Mouse (Mus musculus): ENCODE measurements around the gene Nell1.
A peak's percentile ranks its signal among the peaks of the same experiment; 100 is the strongest.
"Not testable (repeated sequence)": the region's sequence is repeated elsewhere in the genome, so short reads cannot be mapped to it uniquely, and the experiment has no call there.

Nell1 gene

DNA sequence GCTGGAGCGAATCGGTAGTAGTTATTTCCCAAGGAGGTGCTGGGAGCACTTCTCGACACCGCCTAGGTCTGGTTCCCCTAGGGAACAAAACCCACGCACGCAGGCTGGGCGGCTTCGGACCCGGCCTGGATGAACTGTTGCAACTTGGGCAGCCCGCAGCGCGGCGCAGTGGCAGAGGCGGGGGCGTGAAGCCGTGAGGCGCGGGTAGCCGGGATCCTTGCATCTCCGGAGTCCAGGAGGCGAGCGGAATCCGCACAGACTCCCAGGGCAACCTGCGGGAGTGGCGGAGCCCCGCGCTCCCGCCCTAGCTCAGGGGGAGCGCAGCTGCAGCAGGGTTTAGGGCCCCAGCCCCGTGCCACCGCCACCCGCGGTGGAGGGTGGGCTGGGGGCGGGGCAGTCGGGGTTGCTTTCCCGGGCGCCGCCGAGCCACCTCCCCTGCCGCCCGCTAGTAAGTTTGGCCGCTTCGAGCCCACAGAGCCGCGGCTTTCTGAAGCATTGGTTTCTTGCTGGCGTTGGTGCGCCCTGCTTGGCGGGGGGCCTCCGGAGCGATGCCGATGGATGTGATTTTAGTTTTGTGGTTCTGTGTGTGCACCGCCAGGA, at the start of gene Nell1:
Gene Nell1 (plus strand): TSS at position 24 of the 600 bp plus-strand sequence.
- DNase-seq = no peak

DNA sequence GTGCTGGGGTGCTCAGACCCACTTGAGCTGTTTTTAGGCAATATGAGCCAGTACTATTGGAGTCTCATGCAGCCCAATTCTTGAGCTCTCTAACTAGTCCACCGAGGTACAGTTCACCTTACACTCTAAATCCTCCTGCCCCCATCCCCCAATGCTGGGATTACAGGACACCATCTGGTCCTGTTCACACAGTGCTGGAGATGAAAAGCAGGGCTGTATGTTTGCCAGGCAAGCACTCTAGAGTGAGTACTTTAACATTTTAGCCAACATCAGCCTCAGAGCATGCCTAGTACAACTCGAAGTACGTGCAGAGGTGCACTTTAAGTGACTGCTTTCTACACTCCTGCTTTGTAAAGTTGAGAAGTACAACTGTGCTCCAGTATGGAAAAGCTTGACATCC, 46.1 kb upstream of the Nell1 start:
- no peak for DNase-seq

DNA sequence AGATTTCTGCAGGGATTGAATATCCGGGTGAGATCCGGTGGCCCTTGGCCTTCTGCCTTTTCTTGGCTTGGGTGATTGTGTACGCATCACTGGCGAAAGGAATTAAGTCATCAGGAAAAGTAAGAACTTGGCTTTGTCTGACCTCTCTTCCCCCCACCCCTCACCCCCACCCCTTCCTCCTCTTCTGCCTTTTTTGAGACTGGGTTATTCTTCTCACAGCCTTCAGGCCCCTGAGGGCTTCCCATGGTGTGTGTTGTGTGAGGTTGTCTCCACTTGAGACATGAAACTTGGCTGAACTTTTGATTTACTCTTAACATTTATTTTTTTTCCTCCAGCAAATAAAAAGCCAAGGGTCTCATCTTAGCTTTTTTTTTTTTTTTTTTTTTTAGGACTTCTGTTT, 44.7 kb upstream of the Nell1 start:
- no peak for DNase-seq

DNA sequence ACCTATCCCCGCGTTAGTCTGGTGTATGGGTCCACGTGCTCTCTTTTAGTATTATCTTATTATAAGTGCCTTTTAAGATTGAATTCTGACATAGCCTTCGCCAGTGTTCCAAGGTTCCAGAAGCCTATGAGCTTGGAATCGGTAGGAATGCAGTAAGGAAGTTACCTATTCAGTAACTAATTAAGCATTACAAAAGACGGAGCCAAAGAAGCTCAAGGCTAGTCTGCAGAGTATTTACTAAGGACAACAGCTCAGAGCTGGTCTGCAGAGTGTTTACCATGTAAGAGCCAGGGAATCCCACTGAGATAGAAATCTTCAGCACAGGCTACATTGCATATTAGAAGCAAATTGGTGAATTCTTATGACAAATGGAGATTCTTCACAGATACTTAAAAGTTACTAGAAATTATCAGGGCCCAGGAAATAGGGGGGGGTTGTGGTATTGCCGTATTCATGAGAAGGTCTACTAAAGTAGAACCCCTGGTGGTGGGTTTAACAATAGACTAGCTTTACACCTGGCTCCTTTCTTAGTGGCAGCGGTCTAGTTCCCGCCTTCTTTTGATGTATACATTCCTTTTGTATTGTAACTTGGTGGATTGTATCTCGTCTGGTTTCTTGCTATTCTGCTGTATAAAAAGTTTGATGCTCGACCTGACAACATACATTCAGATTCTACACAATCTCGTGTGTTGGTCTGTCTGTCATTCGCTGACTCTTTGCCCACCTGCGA, 41.1 kb upstream of the Nell1 start:
- not testable (repeated sequence) for DNase-seq

DNA sequence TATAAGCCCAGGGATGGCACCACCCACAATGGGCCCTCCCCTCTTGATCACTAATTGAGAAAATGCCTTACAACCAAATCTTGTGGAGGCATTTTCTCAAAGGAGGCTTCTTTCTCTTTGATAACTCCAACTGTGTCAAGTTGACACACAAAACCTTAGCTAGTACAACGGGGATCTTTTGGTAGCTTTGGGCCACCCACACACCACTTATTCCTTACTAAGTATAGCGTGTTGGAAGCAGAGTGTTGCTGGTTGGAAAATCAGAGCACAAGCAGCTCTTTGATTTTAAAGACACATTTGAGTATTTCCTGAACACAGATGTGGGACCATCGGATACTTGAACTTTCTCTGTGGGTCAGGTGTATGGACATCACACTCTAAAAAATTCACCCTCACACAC, 37.8 kb upstream of the Nell1 start:
- no peak for DNase-seq

DNA sequence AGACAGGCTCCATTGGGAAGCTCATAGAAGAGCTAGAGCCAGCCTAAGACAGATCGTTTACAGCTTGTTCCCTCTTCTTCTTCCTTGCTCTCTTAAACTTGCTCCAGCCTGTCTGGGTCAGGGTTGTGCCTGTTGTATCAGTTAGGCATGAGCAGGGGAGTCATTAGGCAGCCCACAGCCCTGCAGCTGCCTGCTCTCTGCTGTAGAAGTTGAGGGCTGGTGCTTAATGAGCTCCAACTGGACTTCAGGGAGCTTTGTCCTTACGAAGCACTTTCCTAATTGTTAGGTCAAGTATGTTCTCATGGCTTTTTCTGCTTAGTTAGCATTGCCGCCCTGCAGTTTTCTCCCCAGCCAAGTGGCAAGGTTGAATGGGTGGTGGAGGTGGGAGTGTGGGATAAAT, 32.6 kb upstream of the Nell1 start:
- no peak for DNase-seq

DNA sequence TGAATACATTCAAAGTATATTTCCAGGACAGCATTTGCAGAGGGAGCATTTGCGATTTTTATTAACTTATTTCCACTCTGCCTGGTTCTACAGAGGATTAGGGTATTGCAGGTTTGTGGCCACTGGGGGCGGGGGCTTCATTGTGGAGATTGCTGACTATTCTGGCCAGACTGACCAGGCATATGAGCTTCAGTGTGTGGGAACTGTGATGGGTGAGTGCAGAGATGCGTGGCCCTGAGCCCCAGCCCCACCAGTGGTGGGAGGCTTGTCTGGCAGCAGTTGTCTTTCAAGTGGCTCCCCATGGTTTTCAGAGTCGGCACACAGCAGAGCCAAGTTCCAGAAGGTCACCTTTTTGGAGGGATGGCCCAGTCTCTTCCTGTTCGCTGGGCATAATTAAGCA, 32.2 kb upstream of the Nell1 start:
- DNase-seq = no peak

DNA sequence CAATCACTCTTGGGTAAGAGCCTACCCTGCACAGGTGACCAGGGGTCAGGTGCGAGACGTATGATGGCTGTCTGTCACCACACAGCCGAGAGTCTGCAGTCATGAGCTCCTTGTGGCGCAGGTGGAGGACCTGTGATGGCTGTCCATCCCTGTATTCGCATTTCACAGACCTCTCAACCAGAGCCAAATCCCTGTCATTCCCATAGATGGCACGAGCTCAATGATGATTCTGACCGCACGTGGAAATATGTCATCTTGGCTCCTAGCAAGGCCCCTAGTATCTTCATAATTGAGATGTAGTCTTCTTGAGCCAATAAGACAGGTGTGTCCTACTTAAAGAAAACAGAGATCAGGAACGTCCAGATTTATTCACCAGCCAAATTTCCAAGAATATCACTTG, 28.0 kb upstream of the Nell1 start:
- no peak for DNase-seq

DNA sequence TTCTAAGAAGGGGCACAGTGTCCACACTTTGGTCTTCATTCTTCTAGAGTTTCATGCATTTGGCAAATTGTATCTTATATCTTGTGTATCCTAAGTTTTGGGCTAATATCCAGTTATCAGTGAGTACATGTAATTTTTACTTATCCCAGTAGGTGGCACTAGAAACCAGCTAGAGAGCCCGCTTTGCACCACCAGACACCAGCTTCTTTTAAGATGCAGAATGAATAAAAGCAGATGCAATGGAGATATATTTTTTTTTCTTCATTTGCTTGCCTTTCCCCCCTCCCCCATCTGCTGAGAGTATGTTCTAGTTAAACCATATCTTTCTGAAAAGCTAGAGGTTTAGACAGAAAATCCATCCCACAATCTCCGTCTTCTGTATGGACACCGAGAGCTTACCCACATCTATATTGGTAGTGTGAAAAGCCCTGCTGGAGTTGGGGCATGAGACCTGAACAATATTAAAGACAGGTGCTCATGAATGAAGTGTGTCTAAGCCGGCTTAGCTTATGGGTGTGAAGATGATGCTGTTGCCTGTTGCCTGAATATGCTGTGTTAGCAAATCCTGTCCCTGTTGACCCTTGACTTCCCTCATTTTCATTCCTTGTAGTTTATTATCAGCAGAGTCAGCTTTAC, 21.0 kb upstream of the Nell1 start:
- DNase-seq = peak; percentile 19 to 28

DNA sequence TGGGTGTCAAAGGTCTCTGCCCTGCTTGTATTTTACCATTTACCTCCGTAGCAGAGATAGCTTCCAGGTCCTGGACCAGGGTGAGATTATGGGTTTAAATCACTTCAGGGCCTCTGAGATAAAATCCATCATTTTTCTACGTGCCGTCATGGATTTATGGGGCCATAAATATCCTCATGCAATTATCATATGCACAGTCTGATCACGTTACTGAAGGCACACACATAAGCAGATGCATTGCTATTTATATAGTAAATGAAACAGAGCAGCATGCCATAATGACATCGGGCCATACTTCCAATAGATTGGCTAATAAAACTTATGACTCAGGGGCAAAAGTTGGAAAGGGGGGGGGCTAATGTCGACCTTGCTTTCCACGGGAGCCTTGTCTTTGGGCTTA, 19.8 kb upstream of the Nell1 start:
- no peak for DNase-seq

DNA sequence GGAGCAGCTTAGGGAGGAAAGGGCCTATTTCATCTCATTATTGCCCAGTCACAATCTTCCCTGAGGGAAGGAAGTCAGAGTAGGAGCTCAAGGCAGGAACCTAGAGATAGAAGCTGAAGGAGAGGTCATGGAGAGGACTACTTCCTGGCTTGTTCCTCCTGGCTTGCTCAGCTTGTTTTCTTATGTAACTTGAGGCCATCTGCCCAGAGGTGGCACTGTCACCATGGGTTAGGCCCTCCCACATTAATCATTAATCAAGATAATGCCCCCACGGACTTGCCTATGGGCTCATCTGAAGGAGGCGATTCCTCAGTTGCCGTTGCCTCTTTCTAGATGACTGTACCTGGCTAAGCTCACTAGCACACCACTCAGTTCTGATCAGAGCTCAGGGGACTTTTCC, 17.5 kb upstream of the Nell1 start:
- DNase-seq = peak; percentile 20 to 40

DNA sequence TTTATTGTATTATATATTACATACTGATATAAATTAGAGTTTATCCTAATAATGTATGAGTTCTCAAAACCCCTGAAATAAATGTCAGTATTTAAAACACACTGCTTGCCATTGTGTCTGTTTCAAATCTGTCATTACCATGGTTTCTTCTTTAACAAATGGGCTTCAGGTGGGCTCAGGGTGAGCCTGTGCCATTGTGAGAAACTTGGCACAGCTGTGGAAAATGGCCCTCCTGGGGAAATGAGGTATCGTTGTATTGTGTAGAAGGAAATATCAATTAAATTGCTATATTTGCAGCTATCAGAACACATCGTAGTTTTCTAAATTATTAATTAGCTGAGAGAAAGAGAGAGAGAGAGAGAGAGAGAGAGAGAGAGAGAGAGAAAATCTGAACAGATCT, 10.9 kb upstream of the Nell1 start:
- DNase-seq = no peak

DNA sequence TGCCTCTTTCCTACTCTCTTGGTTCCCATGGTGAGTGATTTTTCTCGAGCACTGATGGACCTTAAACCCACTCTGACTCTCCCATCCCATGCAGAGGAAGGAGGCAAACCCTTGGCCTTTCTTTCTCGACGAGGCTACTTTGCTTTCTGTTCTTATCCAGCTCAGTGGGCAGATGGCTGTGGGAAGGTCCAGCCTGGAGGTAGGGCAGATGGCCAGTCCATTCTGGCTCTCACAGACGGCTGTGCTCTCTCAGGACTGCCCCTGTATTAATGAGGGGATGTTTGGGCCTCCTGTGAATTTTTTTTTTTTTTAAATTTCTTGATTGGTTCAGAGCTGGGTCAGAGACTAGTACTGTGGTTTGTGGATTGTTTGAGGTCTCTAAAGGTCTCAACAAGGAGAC, 5.1 kb upstream of the Nell1 start:
- no peak for DNase-seq

DNA sequence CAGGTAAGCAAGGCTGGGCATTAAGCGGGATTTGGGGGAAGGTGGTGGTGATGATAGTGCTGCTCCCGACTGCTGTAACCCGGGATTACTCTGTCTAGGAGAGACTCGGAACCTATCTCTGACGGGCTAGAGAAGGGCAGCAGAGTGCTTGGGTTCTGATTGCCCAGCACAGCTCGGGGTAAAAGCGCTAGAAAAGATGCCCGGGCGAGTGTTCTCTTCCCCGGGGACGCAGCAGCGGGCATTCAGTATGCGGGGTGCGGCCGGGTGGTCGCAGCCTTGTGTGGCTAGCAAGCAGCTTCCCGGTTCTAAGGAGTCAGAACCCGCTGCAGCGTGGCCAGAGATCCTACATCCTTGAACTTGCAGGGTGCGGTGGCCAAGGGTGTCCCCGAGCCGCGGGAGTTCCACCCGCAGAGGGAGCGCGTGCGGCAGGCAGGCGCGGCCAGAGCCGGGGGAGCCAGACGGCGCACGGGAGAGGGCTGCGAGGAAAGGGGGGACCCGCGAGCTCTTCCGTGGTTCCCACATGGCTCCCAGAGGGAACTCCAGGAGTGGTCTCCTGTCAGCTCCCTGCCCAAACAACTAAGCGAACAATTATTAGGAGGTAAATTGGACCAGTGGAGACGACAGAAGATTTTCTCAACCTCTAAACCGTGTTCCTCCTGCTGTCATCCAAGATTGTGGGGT, 917 bp downstream of the Nell1 start:
- no peak for DNase-seq

DNA sequence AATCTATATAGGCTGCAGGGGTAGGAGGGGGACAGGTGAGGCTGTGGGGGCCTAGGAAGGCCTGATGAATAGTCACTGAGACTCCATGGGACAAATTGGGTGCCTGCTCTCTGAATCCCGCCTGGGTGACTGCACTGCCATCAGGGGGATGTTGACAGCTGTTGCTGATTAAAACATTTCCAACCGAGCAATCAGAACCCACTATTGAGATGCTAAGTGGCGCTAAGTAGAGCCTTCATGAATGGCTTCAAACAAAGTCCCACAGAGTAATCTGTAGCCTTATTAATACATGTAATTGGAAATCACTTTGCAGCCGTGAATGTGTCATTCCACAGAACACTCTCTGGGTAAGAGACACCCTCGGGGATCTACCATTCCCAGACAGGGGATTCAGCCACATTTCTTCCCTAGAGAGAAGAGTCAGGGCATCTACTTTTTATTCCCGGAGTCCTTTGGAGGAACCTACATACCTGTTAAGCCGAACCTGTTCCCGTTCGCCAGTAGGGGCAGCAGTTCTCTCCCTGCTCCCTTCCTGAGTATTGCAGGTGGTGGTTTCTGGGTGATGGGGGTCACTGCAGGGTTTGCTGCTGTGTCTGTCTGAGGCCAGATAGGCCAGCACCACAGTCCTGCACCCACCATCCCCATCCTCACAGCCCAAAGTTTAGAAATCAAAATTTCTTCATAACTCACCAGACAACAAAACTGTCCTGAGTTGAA, 7.0 kb downstream of the Nell1 start:
- DNase-seq = peak in 1 of 2 experiments; percentile 5

DNA sequence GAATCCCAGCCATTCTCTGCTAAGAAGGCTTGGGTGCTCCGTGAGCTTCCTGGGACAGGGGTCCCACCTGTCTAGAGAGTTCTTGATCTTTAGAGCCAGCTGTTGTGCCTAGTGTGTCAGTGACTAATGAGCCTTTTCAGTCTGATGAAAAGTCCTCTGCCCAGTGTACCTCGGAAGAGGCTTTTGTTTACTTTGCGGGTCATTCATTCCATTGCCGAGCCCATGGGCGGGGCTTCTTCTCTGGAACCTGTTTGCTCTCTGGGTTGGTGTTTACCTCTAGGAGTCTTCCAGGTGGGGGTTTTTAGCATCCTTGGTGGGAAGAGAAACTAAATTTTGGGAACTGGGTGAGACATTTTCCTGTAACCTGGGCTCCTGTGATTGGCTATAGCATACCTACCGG, 10.0 kb downstream of the Nell1 start:
- DNase-seq = no peak

DNA sequence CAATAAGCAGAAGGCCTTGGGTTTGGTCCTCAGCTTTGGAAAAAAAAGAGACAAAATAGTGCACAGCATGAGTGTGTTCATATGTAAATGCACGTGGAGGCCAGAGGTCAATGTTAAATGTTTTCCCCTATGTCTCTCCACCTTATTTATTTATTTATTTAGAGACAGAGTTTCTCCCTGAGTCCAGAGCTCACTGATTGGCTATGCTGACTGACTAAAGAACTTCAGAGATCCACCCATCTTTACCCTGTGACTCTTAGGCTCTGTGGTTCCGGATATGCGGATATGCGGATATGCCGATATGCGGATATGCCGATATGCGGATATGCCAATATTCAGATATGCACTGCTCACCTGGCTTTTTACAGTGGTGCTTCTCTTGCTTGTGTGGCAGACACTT, 11.3 kb downstream of the Nell1 start:
- no peak for DNase-seq

DNA sequence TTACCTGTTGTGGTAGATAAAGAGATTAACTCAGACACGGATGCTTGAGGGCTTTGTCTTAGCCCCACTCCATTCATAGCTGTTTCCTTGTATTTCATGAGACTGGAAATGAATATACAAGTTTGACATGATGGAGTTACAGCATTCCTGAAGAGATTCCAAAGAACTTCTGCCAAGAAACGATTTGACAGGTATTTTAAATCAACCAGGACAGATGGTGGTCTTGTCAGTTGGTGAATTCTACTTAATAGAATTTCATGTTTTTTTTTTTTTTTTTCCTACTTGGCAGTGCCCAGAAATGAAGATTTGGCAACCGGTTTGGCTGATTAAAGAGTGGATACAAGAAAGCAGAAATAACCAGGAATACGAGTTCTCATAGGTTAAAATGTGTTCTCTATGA, 24.7 kb downstream of the Nell1 start:
- no peak for DNase-seq

DNA sequence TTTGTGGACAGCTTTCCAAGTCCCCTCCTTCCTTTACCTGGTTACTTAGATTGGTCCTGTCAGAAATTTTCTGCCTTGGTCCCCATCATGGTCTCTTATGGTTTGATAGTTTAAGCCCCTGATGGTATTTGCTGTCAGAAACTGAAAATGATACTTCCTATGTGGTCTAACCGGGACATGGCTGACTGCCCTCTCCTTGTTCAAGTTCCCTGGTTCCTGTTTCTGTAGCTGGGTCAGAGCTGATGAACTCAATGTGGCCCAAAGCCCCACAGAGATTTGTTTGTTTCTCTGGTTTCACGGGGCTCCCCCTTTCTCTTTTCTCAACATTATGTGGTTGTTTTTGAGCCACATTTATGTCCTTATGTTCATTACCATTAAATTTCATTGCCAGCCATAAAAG, 30.6 kb downstream of the Nell1 start:
- no peak for DNase-seq

DNA sequence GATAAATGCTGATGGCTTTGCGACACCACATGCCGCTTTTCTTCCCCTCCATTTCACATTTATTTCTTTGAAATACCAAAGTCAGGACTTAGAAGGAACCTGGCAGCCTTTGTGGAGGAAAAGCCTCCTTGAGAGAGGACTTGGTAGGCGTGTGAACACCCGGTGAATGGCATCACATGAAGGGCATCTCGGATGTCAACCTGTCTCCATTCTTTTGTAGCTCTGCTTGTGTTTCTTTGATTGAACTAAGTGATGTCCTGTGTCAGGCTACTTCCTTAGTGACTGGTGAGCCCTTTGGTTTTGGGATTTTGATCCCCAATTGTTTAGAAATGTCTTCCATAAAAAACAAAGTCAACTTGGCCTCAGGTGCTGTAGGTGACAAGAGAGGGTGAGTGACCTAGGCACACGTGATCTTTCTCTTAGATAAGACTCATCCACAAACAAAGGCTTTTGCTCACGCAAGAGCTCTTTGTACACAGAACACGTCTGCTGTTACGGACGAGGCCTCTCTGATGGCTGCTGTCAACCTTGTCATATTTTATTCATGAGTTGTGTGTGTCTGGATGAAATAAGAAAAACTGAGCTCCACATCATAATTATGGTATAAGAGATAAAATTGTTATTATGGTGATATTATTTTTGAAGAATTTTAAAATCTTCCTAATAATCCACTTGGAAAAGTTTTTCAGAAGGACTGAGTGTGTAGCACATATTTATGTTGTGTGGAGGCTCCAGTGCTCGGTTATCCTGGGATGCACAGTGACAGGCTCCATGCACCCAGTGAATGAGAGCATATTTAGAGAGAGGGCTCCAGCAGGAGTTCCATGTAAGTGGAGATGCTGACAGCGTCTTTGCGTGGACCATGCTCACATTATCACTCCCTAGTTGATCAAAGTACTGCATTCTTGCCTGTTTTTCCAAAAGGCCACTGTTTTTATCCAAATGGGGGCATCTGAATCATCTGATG, 60.8 kb downstream of the Nell1 start:
- DNase-seq = no peak

DNA sequence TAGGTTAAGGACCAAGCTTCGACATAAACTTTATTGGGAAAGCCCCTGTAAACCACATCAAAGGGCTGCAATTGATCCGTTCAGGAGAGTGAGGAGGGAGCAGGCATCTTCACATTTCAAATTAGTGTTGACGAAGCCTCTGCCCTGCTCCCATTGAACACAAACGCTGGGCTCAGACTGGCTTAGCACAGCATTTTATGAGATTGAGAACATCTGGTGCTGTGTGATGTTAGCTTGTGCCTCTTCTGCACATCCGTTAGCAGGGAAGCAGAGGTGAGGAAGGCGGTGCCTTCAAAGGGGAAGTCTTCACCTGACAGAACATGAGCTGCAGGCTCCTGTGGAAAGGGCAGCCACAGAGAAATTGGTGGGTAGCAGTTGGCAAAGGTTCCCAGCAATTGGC, 66.4 kb downstream of the Nell1 start:
- no peak for DNase-seq

DNA sequence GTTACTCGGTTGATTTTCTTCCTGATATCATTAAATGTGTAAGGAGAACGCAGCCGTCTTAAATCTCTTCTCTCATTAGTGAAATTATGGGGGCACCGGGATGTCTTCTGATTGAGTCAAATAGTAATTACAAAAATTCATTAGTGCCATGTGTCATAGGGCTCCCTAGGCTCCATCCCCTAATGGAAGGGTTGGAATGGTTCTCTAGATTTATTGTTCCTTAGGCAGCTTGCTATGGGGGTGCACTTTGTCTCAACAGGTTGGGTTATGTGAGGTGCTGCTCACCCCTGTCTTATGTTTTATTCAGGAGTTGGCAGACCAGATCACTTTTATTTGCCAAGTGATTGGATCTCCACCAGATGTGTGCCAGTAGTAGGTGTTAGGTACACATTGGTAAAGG, 75.5 kb downstream of the Nell1 start:
- no peak for DNase-seq

Measured in kidney, postnatal 36 days (tissue).